Mouse (Mus musculus): ENCODE measurements at regions not wholly inside any gene's neighbourhood (a gene's known extent, or its start where the extent isn't known, plus 50 kb on each side); places are given as distances from the start of the nearest gene placed in this dataset.

DNA sequence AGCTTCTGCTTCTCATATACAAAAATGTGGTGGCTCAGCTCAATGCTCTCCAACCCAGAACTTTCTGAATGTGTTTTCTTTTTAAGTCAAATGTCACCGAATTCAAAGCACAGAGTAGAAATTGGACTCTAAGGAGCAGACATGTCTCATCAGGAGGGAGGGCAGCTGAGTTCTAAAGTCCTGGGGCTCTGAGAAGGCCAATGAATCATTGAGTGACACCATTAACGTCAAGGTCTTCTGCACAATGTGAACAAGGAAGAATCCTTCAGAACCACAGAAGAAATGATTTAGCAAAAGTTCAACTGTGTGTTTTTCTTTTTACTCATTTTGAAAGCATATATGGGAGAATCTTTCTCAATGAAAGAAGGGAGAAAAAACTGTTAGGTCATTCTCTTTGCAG lies 88.6 kb upstream of the Tbl1x start:
- TF ChIP-seq CTCF (IDR thresholded peaks at IDR 0.05; ENCODE audit: borderline replicate concordance, extremely low read depth, insufficient read depth, insufficient read length) (no peak), POLR2A (IDR thresholded peaks at IDR 0.05; ENCODE audit: borderline replicate concordance, extremely low read depth, insufficient read depth, insufficient read length, poor library complexity, severe bottlenecking) (no peak)

All from brain, embryonic 14.5 days (tissue).